Comparison of ENCODE assay signal across 25 mouse cellular contexts in the genomic region with DNA sequence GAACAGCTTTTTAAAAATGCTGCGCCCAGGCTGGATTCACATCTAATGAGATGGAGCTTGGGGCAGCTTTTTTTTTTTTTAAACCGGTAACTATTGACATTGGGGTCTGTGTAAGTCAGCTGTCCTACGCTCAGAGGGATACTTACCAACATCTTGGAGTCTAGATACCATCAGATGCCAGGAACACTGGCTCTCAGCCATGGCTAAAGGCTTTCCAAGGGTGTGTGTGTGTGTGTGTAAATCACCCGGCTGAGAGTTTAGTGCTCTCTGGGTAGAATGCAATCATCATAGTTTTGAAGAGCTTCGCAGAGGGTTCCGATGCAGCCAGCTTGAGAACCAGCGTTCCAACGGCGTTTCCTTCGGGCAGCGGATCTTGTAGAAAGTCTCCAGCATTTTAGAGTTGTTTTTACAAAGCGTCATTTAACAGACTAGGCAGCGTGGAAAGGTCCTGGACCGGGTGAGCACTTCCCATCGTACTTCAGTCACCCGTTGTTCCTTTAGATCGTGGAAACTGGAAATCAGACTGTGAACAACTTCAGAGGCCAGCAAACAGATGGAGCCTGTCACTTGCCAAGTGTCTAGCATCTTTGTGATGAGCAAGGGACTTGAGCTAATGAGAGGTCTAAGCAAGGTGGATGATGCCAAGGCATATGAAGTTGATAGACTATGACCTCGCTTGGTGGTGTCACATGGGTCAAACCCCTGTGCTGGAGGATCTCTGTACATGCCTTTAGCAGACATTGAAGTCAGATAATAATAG. TPM values are rescaled to one million over a fixed set of nuclear protein-coding genes. Genes with fewer than 3 reads are reported as not detected.
DNase-seq lines count a peak whose midpoint lies in the region; TF ChIP-seq lines count a peak whose summit lies in the region.
"Had no signal": no experiment of that assay in that cellular context is flagged by ENCODE, and none has a peak within 500 bp of the region (broad histone marks: within the 10 kb centered on the region; RNA-seq: fewer than 3 reads in every experiment).

No protein-coding gene starts in this region.

- 21% methylated on average over 18 of the region's 18 CpGs for WGBS in cerebellum, adult 2 months

- no peak overlapping the region for H3K27ac ChIP-seq in cerebellum, adult 2 months (ENCODE audit: insufficient read depth, low read length)
- H3K27ac ChIP-seq: embryonic facial prominence, embryonic 10.5 days; forebrain, embryonic 13.5 days; heart, embryonic 10.5 days; heart, embryonic 15.5 days; hindbrain, embryonic 14.5 days had no signal

- peak overlapping the region; percentile 18 for H3K4me3 ChIP-seq in cerebellum, adult 2 months (replicated peaks; ENCODE audit: insufficient read depth, low read depth, low read length)
- H3K4me3 ChIP-seq: embryonic facial prominence, embryonic 10.5 days; forebrain, embryonic 13.5 days; heart, embryonic 10.5 days; heart, embryonic 15.5 days had no signal

- no peak for TF ChIP-seq CTCF in cerebellum, adult 2 months (IDR thresholded peaks at IDR 0.05; ENCODE audit: borderline replicate concordance, insufficient read depth, low read depth, low read length)

- H3K27me3 ChIP-seq in cerebellum, adult 2 months (ENCODE audit: control insufficient read depth, insufficient read depth, low read length), result no peaks in the 10 kb centered on the region
- H3K27me3 ChIP-seq: forebrain, embryonic 13.5 days; heart, embryonic 15.5 days had no signal

- peaks cover 10% of the 10 kb centered on the region; the same call in 1 of the 2 replicates for H3K4me1 ChIP-seq in cerebellum, adult 2 months (ENCODE audit: control insufficient read depth, insufficient read depth, low read length)
- H3K4me1 ChIP-seq: forebrain, embryonic 13.5 days; heart, embryonic 10.5 days; heart, embryonic 15.5 days had no signal

- intact Hi-C loops in left cerebral cortex, postnatal 4 days (cut with DNase I), result no loop called here
- intact Hi-C loops in left cerebral cortex, postnatal 36 days (cut with DNase I), result no loop called here

- peak in 1 of 2 experiments; percentile 32 for DNase-seq in cerebellum, adult 2 months
- DNase-seq in cerebellum, adult 9-11 months, result no peak
- DNase-seq in cerebellum, postnatal 36 days, result peak; percentile 20 to 27
- no peak for DNase-seq in cerebellum, adult 8-10 months
- peak; percentile 33 for DNase-seq in left cerebral cortex, postnatal 4 days
- no peak for DNase-seq in left cerebral cortex, postnatal 36 days (ENCODE audit: low spot score in 2 of 2)
- peak; percentile 27 for DNase-seq in brain, adult 2 months (ENCODE audit: low read depth, low spot score)
- no peak for DNase-seq in ovary, postnatal 14 days (ENCODE audit: low spot score)
- DNase-seq: adrenal gland, adult 8-10 months; adrenal gland, postnatal 36 days; B cell, adult 2 months; gastrocnemius, postnatal 36 days; heart, adult 18-20 months; heart, postnatal 14 days had no signal

- TF ChIP-seq POLR2A in cerebellum, adult 2 months (IDR thresholded peaks at IDR 0.05; ENCODE audit: borderline replicate concordance, insufficient read depth, low read length), result no peak

RNA-seq across cellular contexts. Expression of a gene that starts 14.8 kb away (rescaled TPM):
- polyA plus RNA-seq in cerebellum, adult 2 months (2012; rRNA removed), result 41.3 and 41.9 TPM in 2 replicates
- total RNA-seq in left cerebral cortex, postnatal 4 days (2021), result 10 to 100 TPM; 16.4 to 17.3 TPM
- 10 to 100 TPM; 36.5 to 40.1 TPM for total RNA-seq in left cerebral cortex, postnatal 36 days (2021)
- polyA plus RNA-seq: G1E had no signal

RNA-seq across cellular contexts. Expression of a gene that starts 25.2 kb away (rescaled TPM):
- polyA plus RNA-seq in cerebellum, adult 2 months (2012; rRNA removed), result not detected in 2 replicates
- not detected for total RNA-seq in left cerebral cortex, postnatal 4 days (2021)
- total RNA-seq in left cerebral cortex, postnatal 36 days (2021), result under 1 TPM; 0.17 to 0.32 TPM
- total RNA-seq: G1E; gastrocnemius, adult 8-10 months; gastrocnemius, postnatal 36 days; hematopoietic stem cell, adult 5-6 weeks had no signal
- polyA plus RNA-seq: CD4-positive, CD25-positive, alpha-beta regulatory T cell, adult 4 months; embryonic facial prominence, embryonic 10.5 days; embryonic facial prominence, embryonic 14.5 days; forebrain, embryonic 13.5 days; G1E; hindbrain, embryonic 14.5 days had no signal

RNA-seq across cellular contexts. Expression of a gene that starts 36.2 kb away (rescaled TPM):
- not detected in 2 replicates for polyA plus RNA-seq in cerebellum, adult 2 months (2012; rRNA removed)
- not detected for total RNA-seq in left cerebral cortex, postnatal 4 days (2021)
- not detected for total RNA-seq in left cerebral cortex, postnatal 36 days (2021)
- total RNA-seq: adrenal gland, adult 8-10 months; adrenal gland, postnatal 36 days; G1E; gastrocnemius, adult 8-10 months; gastrocnemius, postnatal 36 days; heart, adult 18-20 months; heart, postnatal 14 days; hematopoietic stem cell, adult 5-6 weeks had no signal
- polyA plus RNA-seq: CD4-positive, CD25-positive, alpha-beta regulatory T cell, adult 4 months; embryonic facial prominence, embryonic 10.5 days; embryonic facial prominence, embryonic 14.5 days; forebrain, embryonic 13.5 days; G1E; heart, embryonic 10.5 days; heart, embryonic 15.5 days; hindbrain, embryonic 14.5 days; intestine, embryonic 16.5 days had no signal

RNA-seq across cellular contexts. Expression of a gene that starts 37.8 kb away (rescaled TPM):
- polyA plus RNA-seq in cerebellum, adult 2 months (2012; rRNA removed), result not detected in 2 replicates
- not detected for total RNA-seq in left cerebral cortex, postnatal 4 days (2021)
- total RNA-seq in left cerebral cortex, postnatal 36 days (2021), result not detected
- total RNA-seq: adrenal gland, adult 8-10 months; adrenal gland, postnatal 36 days; G1E; gastrocnemius, adult 8-10 months; gastrocnemius, postnatal 36 days; heart, adult 18-20 months; heart, postnatal 14 days; hematopoietic stem cell, adult 5-6 weeks had no signal
- polyA plus RNA-seq: CD4-positive, CD25-positive, alpha-beta regulatory T cell, adult 4 months; embryonic facial prominence, embryonic 10.5 days; embryonic facial prominence, embryonic 14.5 days; forebrain, embryonic 13.5 days; G1E; heart, embryonic 10.5 days; heart, embryonic 15.5 days; hindbrain, embryonic 14.5 days; intestine, embryonic 16.5 days had no signal

Comparison
In these comparisons a context has a peak if more than half of its experiments do, and no peak if none do; other contexts are left out.
1. DNase-seq: peak in cerebellum, postnatal 36 days (2 of 2), left cerebral cortex, postnatal 4 days (single experiment) and brain, adult 2 months (single experiment); none in cerebellum, adult 9-11 months (single experiment), cerebellum, adult 8-10 months (single experiment), left cerebral cortex, postnatal 36 days (0 of 2) and ovary, postnatal 14 days (single experiment).